Mouse (Mus musculus) kidney, adult 8-10 months (tissue): ENCODE measurements around the gene Dnmt3a.

ENCODE experiments used
- DNase-seq, 2 experiments: peaks; one replicate each; pipeline ENCODE4 v3.0.0; 2022

The Dnmt3a gene

GRCm38 (mm10) chr12:3824906-3825713 lies 19.3 kb downstream of the Dnmt3a start:
- no peak for DNase-seq

DNA sequence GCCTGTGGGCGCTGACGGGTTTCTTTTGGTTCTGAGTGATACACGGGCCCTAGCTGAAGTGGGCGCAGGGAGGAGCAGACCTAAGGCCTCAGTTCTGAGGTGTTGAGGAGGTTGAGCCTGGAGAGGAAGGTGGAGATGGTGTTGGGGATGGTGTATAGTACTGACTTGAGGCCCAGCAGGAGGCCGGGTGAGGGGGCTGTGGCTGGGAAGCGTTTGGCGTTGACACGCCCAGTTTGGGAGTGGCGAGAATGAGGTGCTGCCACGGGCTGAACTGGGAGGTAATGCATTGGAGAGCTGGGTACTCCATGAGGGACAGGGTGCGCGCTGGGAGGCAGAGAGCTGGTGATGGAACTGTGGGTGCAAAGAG lies 19.9 kb downstream of the Dnmt3a start:
- no peak for DNase-seq

DNA sequence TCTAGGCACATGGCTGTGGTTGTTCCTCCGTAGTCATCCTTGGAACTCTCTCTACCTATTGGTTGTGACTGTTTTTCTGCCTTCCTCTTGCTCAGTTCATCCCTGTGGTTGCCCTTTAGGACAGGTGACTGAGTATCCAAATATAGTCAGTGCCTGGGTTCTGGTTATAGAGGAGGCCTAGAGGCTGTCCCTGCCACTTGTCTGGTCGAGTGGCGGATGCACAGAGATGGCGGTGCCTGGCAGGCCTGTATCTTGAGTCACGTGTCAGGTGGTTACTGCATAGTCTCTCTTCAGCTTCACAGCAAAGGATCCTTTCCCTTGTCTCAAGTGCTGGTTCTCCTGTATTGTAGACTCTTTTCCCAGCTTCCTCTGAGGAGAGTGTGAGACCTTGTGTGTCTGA lies 22.0 kb downstream of the Dnmt3a start:
- DNase-seq: no peak

GRCm38 (mm10) chr12:3833059-3833760 lies 27.4 kb downstream of the Dnmt3a start:
- DNase-seq: no peak

DNA sequence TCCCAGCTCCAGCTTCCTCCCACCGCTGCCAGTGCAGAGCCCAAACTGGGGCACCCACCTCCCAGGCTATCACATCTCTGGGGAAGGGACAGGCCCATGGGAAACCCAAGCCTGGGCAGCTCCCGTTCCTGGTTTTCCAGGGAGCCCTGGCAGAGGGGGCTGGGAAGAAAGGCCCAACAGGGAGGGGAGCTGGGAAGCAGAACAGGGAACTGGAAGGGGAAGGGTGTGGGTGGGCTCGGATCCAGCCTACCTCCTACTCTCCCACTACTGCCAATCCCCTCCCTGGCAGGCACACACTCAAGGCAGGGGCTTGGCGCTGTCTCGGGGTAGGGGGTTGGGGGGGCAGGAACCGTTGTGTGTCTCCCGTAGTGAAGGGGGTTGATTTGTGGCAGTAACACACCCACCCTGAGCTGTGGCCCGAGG lies 28.1 kb downstream of the Dnmt3a start:
- peak; percentile 58 to 69 for DNase-seq

GRCm38 (mm10) chr12:3834373-3835314 lies 28.8 kb downstream of the Dnmt3a start:
- no peak for DNase-seq

DNA sequence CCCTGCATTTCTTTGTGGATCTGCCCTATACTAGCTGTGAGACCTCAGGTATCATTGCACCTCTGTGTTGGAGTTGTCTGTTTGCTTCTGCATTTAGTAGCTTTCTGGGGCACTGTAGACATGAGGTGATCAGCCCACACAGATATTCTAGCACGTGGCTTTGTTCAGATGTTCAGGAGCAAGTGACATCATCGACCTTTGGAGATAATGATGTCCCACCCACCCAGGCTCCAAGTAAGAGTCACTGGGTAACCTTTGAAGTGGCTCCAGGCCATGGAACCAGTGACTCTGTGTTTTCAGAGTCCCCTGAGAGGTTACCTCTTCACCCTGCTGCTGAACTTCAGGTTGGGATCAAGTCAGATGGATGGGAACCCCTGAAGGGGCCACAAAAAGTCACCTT lies 29.8 kb downstream of the Dnmt3a start:
- no peak for DNase-seq

GRCm38 (mm10) chr12:3837081-3837832 lies 31.4 kb downstream of the Dnmt3a start:
- DNase-seq: no peak

DNA sequence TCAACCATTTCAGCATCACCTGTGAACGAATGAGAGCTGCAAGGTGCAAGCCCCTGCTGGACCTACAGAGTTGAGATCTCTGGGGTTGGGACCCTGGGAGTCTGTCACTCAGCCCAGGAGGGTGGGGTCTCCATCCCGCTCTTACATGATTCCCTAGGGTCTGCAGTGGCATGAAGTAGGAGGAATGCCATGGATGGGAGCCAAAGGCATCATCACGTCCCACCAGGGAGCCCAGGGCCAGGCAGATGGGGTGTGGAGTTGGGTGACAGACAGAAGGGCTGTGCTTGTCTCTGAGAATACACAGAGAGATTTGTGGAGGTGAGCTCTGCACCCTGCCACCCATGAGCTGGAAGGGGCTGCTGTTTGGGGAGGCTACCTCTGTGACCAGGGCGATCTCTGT lies 32.2 kb downstream of the Dnmt3a start:
- no peak for DNase-seq

GRCm38 (mm10) chr12:3839662-3840061 lies 33.9 kb downstream of the Dnmt3a start:
- no peak for DNase-seq

DNA sequence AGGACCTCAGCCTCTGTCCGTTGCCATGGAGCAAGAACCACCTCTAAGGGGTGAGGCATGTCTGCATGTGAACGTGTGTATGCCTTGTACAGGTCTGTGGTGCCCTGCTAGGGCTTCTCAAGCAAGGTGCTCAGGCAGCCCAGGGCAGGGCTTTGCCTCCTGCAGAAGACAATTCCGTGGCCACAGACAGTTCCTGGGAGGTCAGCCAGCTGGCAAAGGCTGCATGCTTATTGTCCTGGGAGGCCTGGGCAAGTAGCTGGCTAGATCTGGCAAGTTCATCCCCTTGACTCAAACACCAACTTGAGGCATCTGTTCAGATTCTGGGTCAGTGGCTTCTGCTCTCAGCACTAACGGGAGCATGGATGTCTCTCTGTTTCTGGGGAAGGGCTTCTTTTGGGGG lies 35.3 kb downstream of the Dnmt3a start:
- peak; percentile 83 to 90 for DNase-seq

DNA sequence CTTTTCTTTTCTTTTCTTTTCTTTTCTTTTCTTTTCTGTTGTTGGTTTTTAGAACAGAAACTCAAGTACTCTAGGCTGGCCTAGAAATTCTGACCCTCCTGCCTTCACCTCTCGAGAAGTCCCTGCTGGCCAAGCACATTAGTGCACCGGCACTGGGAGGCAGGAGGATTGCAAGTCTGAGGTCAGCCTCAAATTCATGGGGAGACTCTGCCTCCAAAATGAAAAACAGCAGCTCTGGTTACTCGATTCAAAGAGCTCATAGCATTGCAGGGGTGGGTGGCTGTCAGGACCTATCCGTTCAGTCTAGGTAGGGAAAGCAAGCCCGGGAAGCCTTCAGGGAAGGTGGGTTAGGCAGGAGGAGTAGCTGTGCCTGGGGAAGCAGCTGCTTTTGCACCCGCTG lies 37.0 kb downstream of the Dnmt3a start:
- DNase-seq: no peak

- DNase-seq: no peak
Measured at GRCm38 (mm10) chr12:3843371-3843861, 37.6 kb downstream of the Dnmt3a start.

GRCm38 (mm10) chr12:3843918-3844317 lies 38.1 kb downstream of the Dnmt3a start:
- no peak for DNase-seq

DNA sequence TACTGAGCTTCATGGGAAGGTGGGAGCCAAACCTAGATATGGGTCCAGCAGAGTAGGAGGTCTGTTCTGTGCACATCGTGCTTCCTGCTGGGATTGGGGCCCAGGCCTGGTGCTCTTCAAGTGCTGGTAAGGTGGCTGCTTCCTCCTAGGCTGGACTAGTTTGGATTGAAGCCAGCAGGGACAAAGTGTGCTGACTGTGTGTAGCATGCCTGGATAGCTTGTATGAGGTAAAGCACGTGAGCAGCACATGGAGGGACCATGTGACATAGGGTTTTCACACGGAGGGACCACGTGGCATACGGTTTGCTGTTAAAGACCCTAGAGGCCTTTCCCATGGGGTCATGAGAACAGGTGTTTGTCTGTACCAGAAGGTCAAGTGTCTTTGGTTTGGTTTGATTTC lies 38.5 kb downstream of the Dnmt3a start:
- DNase-seq: peak in 1 of 2 experiments; percentile 41

DNA sequence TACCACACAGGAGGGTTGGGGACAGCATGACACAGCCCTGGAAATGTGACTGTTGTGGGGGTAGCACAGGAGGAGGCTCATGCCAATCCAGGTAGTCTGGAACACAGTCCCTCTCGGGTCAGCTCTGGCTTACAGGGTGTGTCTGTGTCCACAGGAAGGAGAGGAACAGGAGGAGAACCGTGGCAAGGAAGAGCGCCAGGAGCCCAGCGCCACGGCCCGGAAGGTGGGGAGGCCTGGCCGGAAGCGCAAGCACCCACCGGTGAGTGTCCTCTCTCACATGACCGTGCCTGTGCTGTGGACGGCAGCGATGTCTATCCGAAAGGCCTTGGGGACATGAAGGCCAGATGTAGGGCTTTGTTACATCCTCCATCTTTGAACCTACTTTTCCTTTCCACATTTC lies 43.7 kb downstream of the Dnmt3a start:
- DNase-seq: no peak

DNA sequence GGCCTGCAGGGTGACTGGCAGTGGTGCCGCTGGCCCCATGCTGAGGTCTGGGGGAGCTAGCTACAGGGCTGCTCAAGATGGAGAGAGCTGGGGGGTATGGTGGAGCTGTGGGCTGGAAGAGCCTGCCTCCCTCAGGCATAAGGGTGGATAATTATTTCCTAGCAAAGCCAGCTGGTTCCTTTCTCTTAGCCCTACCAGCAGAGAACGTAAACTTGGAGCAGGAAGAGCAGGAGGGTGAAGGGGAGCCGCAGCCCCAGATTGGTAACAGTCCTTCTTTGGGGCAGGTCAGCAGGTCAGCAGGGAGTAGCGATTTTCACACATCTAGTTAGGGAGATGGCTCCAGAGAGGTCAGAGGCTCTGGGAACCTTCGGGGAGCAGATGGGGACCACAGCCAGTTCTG lies 44.4 kb downstream of the Dnmt3a start:
- no peak for DNase-seq

- no peak for DNase-seq
Measured at GRCm38 (mm10) chr12:3850731-3851130, 44.9 kb downstream of the Dnmt3a start.

DNA sequence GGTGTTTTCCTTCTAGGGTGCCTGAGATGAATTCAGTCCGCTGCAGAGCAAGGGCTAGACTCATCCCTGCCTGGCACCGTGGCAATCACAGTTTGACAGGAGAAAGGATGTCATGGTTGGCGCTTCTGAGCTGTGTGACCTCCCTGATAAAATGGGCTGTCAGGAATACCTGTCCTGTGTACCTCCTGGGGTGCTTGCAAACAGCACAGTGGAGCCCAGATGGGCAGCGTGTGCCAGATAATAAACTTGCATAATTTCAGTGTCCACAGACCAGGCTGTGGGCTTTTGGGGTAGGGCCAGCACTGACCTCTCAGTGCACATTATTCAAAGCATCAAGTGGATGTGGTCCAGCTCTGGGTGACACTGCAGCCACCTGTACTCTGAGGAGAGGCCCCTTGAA lies 45.4 kb downstream of the Dnmt3a start:
- no peak for DNase-seq

DNA sequence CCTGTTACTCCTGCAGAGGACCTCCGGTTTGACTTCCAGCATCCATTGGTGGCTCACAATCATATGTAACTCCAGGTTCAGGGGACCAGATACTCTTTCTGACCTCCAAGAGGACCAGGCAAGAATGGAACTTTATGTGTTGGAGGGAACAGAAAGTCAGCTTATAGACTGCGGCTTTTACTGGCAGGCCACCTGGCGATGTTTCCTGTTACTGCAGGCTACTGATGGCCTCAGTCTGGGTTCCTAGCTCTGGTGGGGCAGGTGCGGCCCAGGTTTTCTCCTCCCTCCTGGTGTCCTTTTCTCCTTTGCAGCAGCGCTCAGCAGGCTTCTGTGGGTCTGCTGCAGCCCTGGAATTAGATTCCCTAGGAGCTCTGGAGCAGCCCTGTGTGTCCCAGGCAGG lies 46.7 kb downstream of the Dnmt3a start:
- DNase-seq: no peak

DNA sequence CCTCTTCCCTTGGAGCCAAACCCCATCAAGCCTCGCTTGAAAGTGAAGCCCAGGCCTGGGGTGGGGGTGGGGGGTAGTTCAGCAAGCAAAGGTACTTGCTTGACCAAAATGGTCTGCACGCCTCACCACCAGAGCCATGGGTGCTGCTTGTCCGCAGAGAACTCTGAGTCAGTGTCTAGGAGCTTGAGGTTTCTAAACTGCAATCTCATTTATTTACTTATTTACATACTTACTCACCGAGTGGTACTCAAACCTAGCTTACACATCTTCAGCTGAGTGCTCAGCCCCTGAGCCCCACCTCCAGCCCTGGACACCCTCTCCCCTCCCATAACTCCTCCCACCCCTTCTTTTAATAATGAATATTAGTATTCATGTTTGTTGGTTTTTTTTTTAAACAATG lies 48.6 kb downstream of the Dnmt3a start:
- no peak for DNase-seq

- DNase-seq: peak; percentile 78 to 86
Measured at GRCm38 (mm10) chr12:3855762-3856501, 50.1 kb downstream of the Dnmt3a start.
